Mouse (Mus musculus) monocyte, adult 2 months (primary cell): ENCODE measurements at regions not wholly inside any gene's neighbourhood (a gene's known extent, or its start where the extent isn't known, plus 50 kb on each side); places are given as distances from the start of the nearest gene placed in this dataset.

ENCODE experiments used
- DNase-seq, 2 experiments: peaks; one replicate each; pipeline ENCODE4 v3.0.0; 2022; ENCODE audit warnings: low spot score in 2 of 2, low read depth in 1 of 2

DNA sequence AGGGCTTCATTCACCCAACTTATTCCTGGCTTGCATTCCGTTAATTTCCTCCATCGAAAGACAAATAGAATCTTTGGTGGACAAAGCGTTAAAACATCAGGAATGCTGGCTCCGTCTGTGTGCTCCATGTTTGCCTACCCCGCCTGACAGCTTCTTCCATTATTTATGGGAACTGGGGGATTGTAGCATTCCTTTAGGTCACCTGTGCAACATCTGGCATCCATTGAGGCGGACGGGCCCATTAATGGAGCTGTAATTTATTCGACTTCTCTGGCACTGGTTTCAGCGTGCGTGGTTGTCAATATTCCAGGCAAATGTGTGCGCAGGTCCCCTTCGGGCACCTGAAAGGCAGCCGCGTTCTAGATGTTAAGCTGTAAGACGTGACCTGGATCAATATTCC lies 196.9 kb downstream of the Thbs2 start:
- DNase-seq, result no peak

DNA sequence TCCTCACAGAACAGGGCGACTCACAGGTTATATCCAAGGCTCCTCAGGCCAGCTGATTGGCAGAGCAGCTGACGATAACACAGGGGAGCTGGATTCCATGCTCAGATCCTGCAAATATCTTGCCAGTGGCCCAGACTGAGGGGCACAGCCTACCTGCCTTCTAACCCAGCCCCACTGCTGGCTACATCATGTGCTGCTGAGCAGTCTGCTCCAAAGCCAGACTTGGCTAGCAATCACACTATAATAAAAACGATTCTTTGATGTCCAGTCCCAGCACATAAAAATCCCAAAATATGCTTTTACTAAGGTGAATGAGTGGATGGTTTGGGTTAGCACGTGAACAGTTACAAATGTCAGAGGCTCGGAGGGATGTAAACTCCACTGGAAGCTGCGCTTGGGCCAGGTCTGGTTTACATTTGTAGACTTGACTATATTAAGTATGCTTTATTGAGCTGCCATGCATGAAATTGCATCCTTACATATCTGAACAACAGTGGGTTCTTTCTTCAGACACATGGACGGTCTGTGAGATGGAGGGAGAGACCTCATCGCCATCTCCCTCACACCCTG lies 200.2 kb downstream of the Thbs2 start:
- DNase-seq, result no peak

- DNase-seq, result no peak
Measured at GRCm38 (mm10) chr17:14492936-14493335, 201.1 kb downstream of the Thbs2 start.

DNA sequence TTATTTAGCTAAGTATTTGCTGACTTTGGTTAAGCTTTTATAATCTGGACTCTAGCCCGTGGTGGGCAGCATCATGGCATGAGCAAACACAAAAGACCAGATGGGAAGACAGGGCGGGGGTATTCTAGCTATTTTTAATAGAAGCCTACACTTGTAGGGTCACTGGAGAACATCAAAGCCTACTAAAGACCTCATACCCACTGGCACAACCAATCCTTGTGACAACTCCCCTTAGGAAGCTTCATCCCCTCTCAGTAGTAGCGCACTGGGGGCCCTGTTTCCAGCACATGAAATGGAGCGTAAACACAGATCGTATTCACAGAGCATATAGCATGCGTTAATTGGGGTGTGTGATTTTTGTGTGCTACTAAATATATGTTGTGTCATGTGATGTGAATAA lies 202.4 kb downstream of the Smoc2 start:
- no peak for DNase-seq

- DNase-seq, result no peak
Measured at GRCm38 (mm10) chr17:14478938-14479505, 199.7 kb downstream of the Smoc2 start.

GRCm38 (mm10) chr17:14476707-14477106 lies 197.4 kb downstream of the Smoc2 start:
- no peak for DNase-seq

DNA sequence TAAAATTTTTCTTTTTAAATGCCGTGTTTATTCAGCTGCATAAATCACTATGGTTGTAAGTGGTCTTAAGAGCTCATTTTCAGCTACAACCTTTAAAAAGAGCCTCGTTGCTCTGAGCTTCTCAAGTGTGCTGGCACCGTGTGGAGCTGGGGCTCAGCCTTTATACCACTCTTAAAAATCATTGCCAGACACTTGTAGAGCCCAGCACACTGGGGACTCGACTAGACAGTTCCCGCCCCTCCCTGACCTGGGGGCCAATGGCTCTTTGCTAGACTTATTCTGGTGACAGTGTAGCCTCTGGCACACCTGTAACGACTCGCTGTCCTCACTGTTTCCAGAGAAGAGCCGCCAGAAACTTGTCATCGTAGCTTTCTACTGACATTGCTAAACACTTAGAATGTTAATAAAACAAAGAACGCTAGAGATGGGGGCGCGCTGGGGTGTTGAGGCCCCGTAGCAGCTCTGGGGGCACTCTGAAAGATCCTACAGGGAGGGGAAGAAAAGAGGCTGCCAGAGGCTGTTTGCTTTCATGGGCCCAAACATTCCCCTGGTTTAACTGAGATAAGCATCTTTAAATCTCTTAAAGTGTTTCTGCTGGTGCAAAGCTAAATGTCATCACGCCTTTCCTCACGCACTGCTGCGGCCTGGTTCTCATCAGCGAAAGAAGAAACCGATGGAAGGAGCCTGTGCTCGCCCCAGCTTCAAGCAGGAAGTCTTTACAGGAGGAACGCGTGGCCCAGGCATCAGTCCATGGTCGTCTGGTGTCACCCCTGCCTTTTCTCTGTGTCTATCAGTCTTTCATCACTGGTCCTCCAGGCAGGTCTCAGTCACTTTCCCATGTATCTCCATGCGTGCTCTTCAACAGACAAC lies 196.7 kb downstream of the Smoc2 start:
- DNase-seq, result no peak

DNA sequence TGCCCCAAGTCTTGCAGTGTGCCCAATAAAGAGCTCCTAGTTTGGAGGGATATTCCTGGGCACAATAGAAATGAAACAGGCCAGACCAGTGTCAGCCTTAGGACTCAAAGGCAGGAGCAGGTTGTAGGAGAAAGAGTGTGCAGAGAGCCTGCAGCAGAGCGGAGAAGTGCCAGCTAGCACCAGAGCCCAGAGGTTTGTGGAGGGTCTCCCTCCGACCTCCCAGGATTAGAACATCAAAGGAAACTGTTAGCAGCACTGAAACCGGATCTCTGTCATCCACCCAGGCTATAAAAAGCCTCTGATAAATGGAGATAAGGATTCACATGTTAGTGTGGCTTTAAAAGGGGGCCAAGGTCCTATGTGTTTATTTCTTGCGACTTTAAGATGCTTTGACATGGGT lies 196.0 kb downstream of the Smoc2 start:
- no peak for DNase-seq

DNA sequence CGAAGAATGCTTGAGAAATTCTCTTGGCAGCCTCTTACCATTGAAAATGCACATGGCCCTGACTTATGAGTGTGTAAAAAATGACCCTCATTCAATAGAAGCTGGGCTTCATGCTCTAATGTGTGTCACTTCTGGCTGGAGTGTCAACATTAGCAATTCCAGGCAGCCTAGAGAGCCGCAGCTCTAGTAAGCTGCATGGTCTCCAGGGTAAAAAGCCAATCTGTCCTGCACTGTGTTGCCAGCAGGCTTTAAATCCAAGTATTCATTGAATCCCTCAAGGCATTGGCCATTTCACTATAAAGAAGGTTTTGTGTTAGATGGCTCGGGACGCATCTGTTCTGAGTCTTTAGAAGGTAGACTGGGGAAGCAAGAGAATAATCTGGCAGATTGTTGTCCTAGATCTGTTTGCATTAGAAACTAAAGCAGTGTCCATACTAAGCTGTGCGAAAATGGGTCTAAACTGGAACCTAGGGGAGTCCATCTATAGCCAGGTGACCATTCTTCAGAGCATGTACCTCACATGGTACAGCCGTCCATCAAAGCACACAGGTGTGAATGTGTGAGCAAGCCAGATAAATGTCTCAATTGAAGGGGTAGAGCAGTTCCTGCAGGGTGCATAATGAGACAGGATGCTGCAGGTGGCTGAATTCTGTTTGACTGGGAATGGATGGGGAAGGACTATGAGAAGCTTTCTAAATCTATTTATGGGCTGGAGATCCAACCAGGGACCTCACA lies 189.6 kb downstream of the Smoc2 start:
- no peak for DNase-seq

DNA sequence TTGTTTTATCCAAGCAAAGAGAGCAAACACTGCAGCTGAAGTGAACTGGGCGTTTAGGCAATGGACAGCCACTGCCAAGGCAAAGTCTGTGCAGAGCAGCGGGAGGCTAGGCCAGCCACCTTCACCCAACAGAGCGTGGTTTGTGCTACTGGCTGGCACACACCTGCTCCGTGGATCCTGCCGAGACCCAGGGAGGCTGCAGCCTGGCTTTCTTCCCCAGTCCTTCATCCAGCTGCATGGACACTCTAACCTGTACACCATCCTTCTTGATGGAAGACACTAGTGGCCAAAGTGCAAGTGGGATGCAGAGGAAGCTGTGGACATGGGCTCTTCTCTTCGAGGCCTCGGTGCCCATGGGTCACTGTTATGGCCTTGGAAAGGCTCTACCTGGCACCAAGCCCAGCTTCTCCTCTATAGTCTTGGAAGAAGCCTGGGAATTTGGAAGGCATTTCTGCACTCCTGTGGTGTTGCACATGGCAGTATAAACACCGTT lies 176.0 kb downstream of the Smoc2 start:
- DNase-seq, result no peak
